Comparison of ENCODE assay signal across 28 mouse cellular contexts in the genomic region with DNA sequence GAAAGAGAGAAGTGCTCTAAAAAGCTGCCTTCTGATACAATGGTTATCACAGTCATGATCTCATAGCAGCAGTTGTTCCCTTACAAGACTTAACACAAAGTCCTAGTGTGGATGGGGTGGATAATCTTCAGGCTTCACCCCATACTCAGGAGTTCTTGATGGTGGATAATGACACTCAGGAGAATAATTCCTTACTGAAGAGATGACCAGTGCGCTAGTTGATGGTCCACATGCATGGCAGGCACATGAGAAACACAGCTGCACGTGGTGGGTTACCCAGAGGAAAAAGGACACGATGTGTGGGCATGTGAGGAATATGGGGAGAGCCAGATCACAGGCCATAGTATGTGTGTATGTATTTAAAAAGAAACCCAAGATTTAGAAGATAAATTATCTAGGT.
"Had no signal": no experiment of that assay in that cellular context is flagged by ENCODE, and none has a peak within 500 bp of the region (broad histone marks: within the 10 kb centered on the region; RNA-seq: fewer than 3 reads in every experiment).

No protein-coding gene starts in this region.

- H3K9ac ChIP-seq: embryonic facial prominence, embryonic 12.5 days; embryonic facial prominence, embryonic 13.5 days; embryonic facial prominence, embryonic 15.5 days; forebrain, embryonic 12.5 days; forebrain, embryonic 13.5 days; forebrain, embryonic 15.5 days; forebrain, postnatal 0 days had no signal

- H3K27me3 ChIP-seq: embryonic facial prominence, embryonic 12.5 days; embryonic facial prominence, embryonic 13.5 days; embryonic facial prominence, embryonic 15.5 days; forebrain, embryonic 12.5 days; forebrain, embryonic 13.5 days; forebrain, embryonic 15.5 days had no signal

- DNase-seq: cerebellum, adult 2 months; cerebellum, adult 8-10 months; cerebellum, adult 9-10 months; cerebellum, adult 9-11 months; cerebellum, postnatal 10 days; cerebellum, postnatal 14 days; cerebellum, postnatal 25 days; cerebellum, postnatal 36 days; embryo, embryonic 11 days; forebrain, postnatal 0 days; gastrocnemius, adult 2 months; gastrocnemius, postnatal 10 days; gastrocnemius, postnatal 14 days; gastrocnemius, postnatal 25 days; gastrocnemius, postnatal 36 days; heart, adult 18-20 months; heart, adult 2 months had no signal

- H3K27ac ChIP-seq: embryonic facial prominence, embryonic 10.5 days; embryonic facial prominence, embryonic 12.5 days; embryonic facial prominence, embryonic 13.5 days; embryonic facial prominence, embryonic 15.5 days; forebrain, embryonic 10.5 days; forebrain, embryonic 12.5 days; forebrain, embryonic 13.5 days; forebrain, embryonic 15.5 days; gastrocnemius, adult 2 months; heart, adult 2 months had no signal

- H3K9me3 ChIP-seq: embryonic facial prominence, embryonic 10.5 days; embryonic facial prominence, embryonic 12.5 days; embryonic facial prominence, embryonic 13.5 days; embryonic facial prominence, embryonic 15.5 days; forebrain, embryonic 10.5 days; forebrain, embryonic 12.5 days; forebrain, embryonic 13.5 days; forebrain, embryonic 15.5 days had no signal

- H3K4me2 ChIP-seq: embryonic facial prominence, embryonic 12.5 days; embryonic facial prominence, embryonic 13.5 days; embryonic facial prominence, embryonic 15.5 days; forebrain, embryonic 12.5 days; forebrain, embryonic 13.5 days; forebrain, embryonic 15.5 days had no signal

- H3K4me3 ChIP-seq: embryonic facial prominence, embryonic 10.5 days; embryonic facial prominence, embryonic 12.5 days; embryonic facial prominence, embryonic 13.5 days; embryonic facial prominence, embryonic 15.5 days; erythroblast, embryonic 14.5 days; forebrain, embryonic 10.5 days; forebrain, embryonic 12.5 days; forebrain, embryonic 13.5 days; forebrain, embryonic 15.5 days; gastrocnemius, adult 2 months; heart, adult 2 months had no signal

- ATAC-seq: forebrain, embryonic 13.5 days; forebrain, embryonic 14.5 days; forebrain, embryonic 15.5 days; forebrain, embryonic 16.5 days; forebrain, postnatal 0 days had no signal
